Mouse (Mus musculus) forebrain, embryonic 12.5 days (tissue): ENCODE data around the gene Mrtfb. TPM values are rescaled to one million over a fixed set of nuclear protein-coding genes. Genes with fewer than 3 reads are reported as not detected.
A peak's percentile ranks its signal among the peaks of the same experiment; 100 is the strongest.

Source experiments
- ATAC-seq: fragments of 200-750 bp; cut with Nextera tagmentation; 2 replicates; pipeline ENCODE4 v1.8.0; 2017; ENCODE audit warnings: moderate TSS enrichment; ENCODE audit not compliant: low FRiP score
- H3K27ac ChIP-seq: fragments of 300-500 bp; sonication (generic); 2 replicates; pipeline ENCODE4 v1.5.1; 2016; ENCODE audit warnings: mild to moderate bottlenecking
- H3K27me3 ChIP-seq: fragments of 300-500 bp; sonication (generic); 2 replicates; pipeline ENCODE4 v1.6.1; 2016; ENCODE audit warnings: mild to moderate bottlenecking
- H3K36me3 ChIP-seq: fragments of 300-500 bp; sonication (generic); replicated peaks from 2 replicates; pipeline ENCODE4 v1.6.1; 2016; ENCODE audit warnings: mild to moderate bottlenecking
- H3K4me1 ChIP-seq: fragments of 300-500 bp; sonication (generic); 2 replicates; pipeline ENCODE4 v1.6.1; 2016
- H3K4me2 ChIP-seq: fragments of 300-500 bp; sonication (generic); 2 replicates; pipeline ENCODE4 v1.6.1; 2016; ENCODE audit warnings: mild to moderate bottlenecking, moderate library complexity
- H3K4me3 ChIP-seq: fragments of 300-500 bp; sonication (generic); replicated peaks from 2 replicates; pipeline ENCODE4 v1.5.1; 2016; ENCODE audit warnings: mild to moderate bottlenecking
- H3K9ac ChIP-seq: fragments of 300-500 bp; sonication (generic); 2 replicates; pipeline ENCODE4 v1.6.1; 2016; ENCODE audit warnings: mild to moderate bottlenecking
- H3K9me3 ChIP-seq: fragments of 300-500 bp; sonication (generic); 2 replicates; pipeline ENCODE4 v1.6.1; 2016
- WGBS: fragments of 180-500 bp; shearing (Covaris S2); methylation state at CpG from one replicate; pipeline ENCODE4 v1.1.7; 2016; 5-methylcytosine and 5-hydroxymethylcytosine counted together
- polyA plus RNA-seq: library from polyadenylated mRNA; unstranded; fragments of >200 nt; fragmentation: Nextera tagmentation; extraction: Ambion mirVana; gene quantifications from 2 replicates; pipeline ENCODE4 v1.2.1, GENCODE M21; 2016

The Mrtfb gene
- polyA plus RNA-seq, 1 experiment from 2014 or later, result 15.5 TPM

- Histone ChIP-seq H3K9me3 (no peaks in the 10 kb centered on the region), H3K36me3 (no peaks in the 10 kb centered on the region), H3K27ac (no peak overlapping the region), H3K4me1 (peaks cover 12% of the 10 kb centered on the region), H3K4me2 (no peak overlapping the region), H3K27me3 (no peaks in the 10 kb centered on the region), H3K4me3 (no peak overlapping the region), H3K9ac (no peak overlapping the region)
- no peak for ATAC-seq
- 79% methylated on average over 9 of the region's 9 CpGs for WGBS
Measured at GRCm38 (mm10) chr16:13359405-13359858, 103.2 kb downstream of the Mrtfb start.

- Histone ChIP-seq H3K9ac (no peak overlapping the region), H3K36me3 (no peaks in the 10 kb centered on the region), H3K4me1 (peaks cover 12% of the 10 kb centered on the region), H3K27ac (no peak overlapping the region), H3K4me3 (no peak overlapping the region), H3K9me3 (no peaks in the 10 kb centered on the region), H3K27me3 (no peaks in the 10 kb centered on the region), H3K4me2 (no peak overlapping the region)
- ATAC-seq, result no peak
Measured at GRCm38 (mm10) chr16:13360208-13360607, 103.9 kb downstream of the Mrtfb start.

GRCm38 (mm10) chr16:13360835-13361234, 104.6 kb downstream of the Mrtfb start:
- Histone ChIP-seq H3K4me2 (no peak overlapping the region), H3K27ac (no peak overlapping the region), H3K4me3 (no peak overlapping the region), H3K27me3 (no peaks in the 10 kb centered on the region), H3K4me1 (peaks cover 12% of the 10 kb centered on the region), H3K9me3 (no peaks in the 10 kb centered on the region), H3K9ac (no peak overlapping the region), H3K36me3 (no peaks in the 10 kb centered on the region)
- 92% methylated on average over 5 of the region's 5 CpGs for WGBS
- ATAC-seq, result no peak

GRCm38 (mm10) chr16:13363141-13363540, 106.9 kb downstream of the Mrtfb start:
- Histone ChIP-seq H3K9ac (no peak overlapping the region), H3K4me3 (no peak overlapping the region), H3K36me3 (no peaks in the 10 kb centered on the region), H3K9me3 (no peaks in the 10 kb centered on the region), H3K4me2 (no peak overlapping the region), H3K27me3 (no peaks in the 10 kb centered on the region), H3K4me1 (peaks cover 14% of the 10 kb centered on the region), H3K27ac (no peak overlapping the region)
- WGBS, result 82% methylated on average over 5 of the region's 5 CpGs
- ATAC-seq, result no peak

GRCm38 (mm10) chr16:13364145-13364544, 107.9 kb downstream of the Mrtfb start:
- H3K27ac ChIP-seq, result no peak overlapping the region

GRCm38 (mm10) chr16:13366256-13366655, 110.0 kb downstream of the Mrtfb start:
- Histone ChIP-seq H3K4me2 (no peak overlapping the region), H3K27ac (no peak overlapping the region), H3K9ac (no peak overlapping the region), H3K27me3 (no peaks in the 10 kb centered on the region), H3K9me3 (no peaks in the 10 kb centered on the region), H3K4me3 (no peak overlapping the region), H3K4me1 (peaks cover 11% of the 10 kb centered on the region), H3K36me3 (no peaks in the 10 kb centered on the region)
- 84% methylated on average over 1 of the region's 1 CpGs for whole genome bisulfite sequencing
- no peak for ATAC-seq

More at GRCm38 (mm10) chr16:13364145-13364544, 107.9 kb downstream of the Mrtfb start:
- no peaks in the 10 kb centered on the region for H3K36me3 ChIP-seq
- H3K4me2 ChIP-seq, result no peak overlapping the region
- H3K9me3 ChIP-seq, result no peaks in the 10 kb centered on the region
- H3K27me3 ChIP-seq, result no peaks in the 10 kb centered on the region
- H3K4me3 ChIP-seq, result no peak overlapping the region
- WGBS, result 79% methylated on average over 3 of the region's 3 CpGs
- no peak overlapping the region for H3K9ac ChIP-seq
- peaks cover 11% of the 10 kb centered on the region for H3K4me1 ChIP-seq
- ATAC-seq, result no peak

GRCm38 (mm10) chr16:13366802-13367465, 110.7 kb downstream of the Mrtfb start:
- no peak overlapping the region for H3K9ac ChIP-seq
- ATAC-seq, result no peak

GRCm38 (mm10) chr16:13367466-13367856, 111.2 kb downstream of the Mrtfb start:
- no peak overlapping the region for H3K9ac ChIP-seq
- no peaks in the 10 kb centered on the region for H3K36me3 ChIP-seq
- no peak for ATAC-seq
- H3K4me1 ChIP-seq, result peaks cover 16% of the 10 kb centered on the region
- no peaks in the 10 kb centered on the region for H3K9me3 ChIP-seq
- no peak overlapping the region for H3K4me3 ChIP-seq
- no peaks in the 10 kb centered on the region for H3K27me3 ChIP-seq
- H3K4me2 ChIP-seq, result no peak overlapping the region
- H3K27ac ChIP-seq, result no peak overlapping the region
- WGBS, result 73% methylated on average over 2 of the region's 2 CpGs

More at GRCm38 (mm10) chr16:13366802-13367465, 110.7 kb downstream of the Mrtfb start:
- H3K9me3 ChIP-seq, result no peaks in the 10 kb centered on the region
- H3K4me3 ChIP-seq, result no peak overlapping the region
- WGBS, result 28% methylated on average over 4 of the region's 4 CpGs
- H3K4me2 ChIP-seq, result no peak overlapping the region
- no peaks in the 10 kb centered on the region for H3K27me3 ChIP-seq
- H3K27ac ChIP-seq, result 0 out of 2 replicates have a peak overlapping the region, but pooled peaks have one; percentile 0
- H3K4me1 ChIP-seq, result peaks cover 14% of the 10 kb centered on the region
- no peaks in the 10 kb centered on the region for H3K36me3 ChIP-seq

GRCm38 (mm10) chr16:13368645-13369044, 112.4 kb downstream of the Mrtfb start:
- 70% methylated on average over 1 of the region's 1 CpGs for WGBS
- H3K4me1 ChIP-seq, result peaks cover 16% of the 10 kb centered on the region
- no peak overlapping the region for H3K27ac ChIP-seq
- no peaks in the 10 kb centered on the region for H3K36me3 ChIP-seq
- H3K27me3 ChIP-seq, result no peaks in the 10 kb centered on the region
- H3K9ac ChIP-seq, result no peak overlapping the region
- ATAC-seq, result no peak
- H3K9me3 ChIP-seq, result no peaks in the 10 kb centered on the region
- H3K4me2 ChIP-seq, result no peak overlapping the region
- no peak overlapping the region for H3K4me3 ChIP-seq

GRCm38 (mm10) chr16:13371740-13372287, 115.5 kb downstream of the Mrtfb start:
- Histone ChIP-seq H3K4me3 (no peak overlapping the region), H3K9me3 (no peaks in the 10 kb centered on the region), H3K4me2 (no peak overlapping the region), H3K27me3 (no peaks in the 10 kb centered on the region), H3K9ac (no peak overlapping the region), H3K27ac (no peak overlapping the region), H3K36me3 (no peaks in the 10 kb centered on the region), H3K4me1 (peaks cover 13% of the 10 kb centered on the region)
- WGBS, result 36% methylated on average over 11 of the region's 11 CpGs
- peak; percentile 86; the same call in 1 of the 2 replicates for ATAC-seq

GRCm38 (mm10) chr16:13372899-13373533, 116.7 kb downstream of the Mrtfb start:
- Histone ChIP-seq H3K4me2 (no peak overlapping the region), H3K4me1 (peaks cover 5% of the 10 kb centered on the region), H3K36me3 (no peaks in the 10 kb centered on the region), H3K4me3 (no peak overlapping the region), H3K9ac (no peak overlapping the region), H3K9me3 (no peaks in the 10 kb centered on the region), H3K27me3 (no peaks in the 10 kb centered on the region), H3K27ac (no peak overlapping the region)
- WGBS, result 89% methylated on average over 8 of the region's 8 CpGs
- no peak for ATAC-seq

- Histone ChIP-seq H3K9me3 (no peaks in the 10 kb centered on the region), H3K4me2 (no peak overlapping the region), H3K4me3 (no peak overlapping the region), H3K4me1 (peaks cover 1% of the 10 kb centered on the region), H3K9ac (no peak overlapping the region), H3K27me3 (no peaks in the 10 kb centered on the region), H3K36me3 (no peaks in the 10 kb centered on the region), H3K27ac (no peak overlapping the region)
- 90% methylated on average over 7 of the region's 7 CpGs for WGBS
- no peak for ATAC-seq
Measured at GRCm38 (mm10) chr16:13376947-13377486, 120.7 kb downstream of the Mrtfb start.
